Mouse (Mus musculus) cerebral cortex, adult 2 months (tissue): Measurements from ENCODE around the gene Slmap.

Experiments used
- WGBS: fragments of 180-500 bp; shearing (Covaris S2); methylation state at CpG from one replicate; pipeline ENCODE4 v1.1.7; 2018; 5-methylcytosine and 5-hydroxymethylcytosine counted together

The Slmap gene

DNA sequence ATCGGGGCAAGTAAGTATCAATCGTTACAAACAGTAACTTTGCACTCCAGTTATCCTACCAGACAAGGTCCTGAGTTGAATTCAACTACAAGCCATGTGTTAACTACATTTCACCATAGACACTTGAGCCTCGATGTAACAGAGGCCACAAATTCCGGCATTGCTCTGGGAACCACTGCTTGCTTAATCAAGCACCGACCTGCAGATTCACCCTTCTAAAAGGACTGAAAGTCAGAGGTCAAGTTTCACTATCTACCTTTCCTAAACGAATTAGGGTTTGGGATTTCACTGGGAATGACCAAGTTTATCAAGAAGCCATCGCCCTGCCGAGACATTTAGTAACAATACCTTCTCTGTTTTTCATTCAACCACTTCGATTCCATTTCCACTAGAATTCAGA lies 2.0 kb downstream of the Slmap start:
- 37% methylated on average over 9 of the region's 9 CpGs for WGBS

DNA sequence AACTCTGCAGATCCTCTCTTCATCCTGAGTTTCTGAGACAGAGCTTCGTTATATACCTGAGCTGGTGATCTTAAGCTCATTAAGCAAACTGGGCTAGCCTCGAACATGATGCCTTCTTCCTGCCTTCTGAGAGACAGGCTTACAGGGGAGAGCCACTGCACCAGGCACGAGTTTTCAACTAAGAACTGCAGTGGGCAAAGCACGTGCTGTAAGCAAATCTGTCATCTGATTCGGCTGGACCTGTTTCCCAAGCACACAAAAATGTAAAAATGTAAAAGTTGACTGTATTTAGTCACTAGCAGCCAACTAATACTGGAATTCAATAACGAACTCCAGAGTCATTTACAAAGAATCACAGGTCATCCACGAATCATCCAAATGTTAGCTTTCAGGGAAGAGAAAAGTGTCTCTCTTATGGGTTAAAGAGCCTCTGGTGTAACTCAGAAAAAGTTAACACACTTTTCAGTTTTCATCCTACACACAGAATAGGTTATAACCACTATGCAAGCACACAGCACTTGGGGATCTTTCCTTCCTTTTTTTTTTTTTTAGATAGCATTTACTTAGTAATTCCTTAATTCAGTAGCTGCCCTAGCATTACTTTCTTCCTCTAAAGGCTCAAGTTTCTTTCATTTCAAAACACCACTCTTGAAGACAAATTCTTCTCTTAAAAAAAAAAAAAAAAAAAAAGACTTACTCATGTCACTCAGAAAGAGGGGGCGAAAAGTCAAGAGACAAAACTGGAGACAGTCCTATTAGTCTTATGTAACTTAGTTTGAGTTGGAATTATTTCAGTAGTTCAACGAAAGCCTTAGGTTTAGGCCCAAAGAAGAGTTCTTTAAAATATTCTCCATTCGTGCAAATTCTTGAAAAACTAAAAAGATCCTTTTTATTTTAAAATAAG lies 3.1 kb downstream of the Slmap start:
- WGBS: 41% methylated on average over 10 of the region's 10 CpGs

DNA sequence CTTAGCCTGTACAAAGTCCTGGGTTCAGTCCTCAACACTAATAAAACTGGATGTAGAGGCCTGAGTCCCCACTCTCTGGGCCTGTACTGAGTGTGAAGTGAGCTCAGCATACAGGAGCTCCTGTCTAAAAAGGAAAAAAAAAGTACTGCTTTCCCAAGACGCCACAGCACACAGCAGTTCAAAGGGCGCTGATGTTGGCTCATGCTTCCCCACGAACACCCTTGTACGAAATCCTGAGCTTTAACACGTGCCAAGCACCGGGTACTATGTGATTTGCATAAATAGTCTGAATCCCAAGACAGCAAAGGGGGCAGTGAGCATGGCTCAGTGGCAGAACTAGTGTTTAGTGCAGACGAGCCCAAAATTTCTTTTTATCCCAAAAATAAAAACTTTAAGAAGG lies 4.4 kb downstream of the Slmap start:
- WGBS: 26% methylated on average over 7 of the region's 7 CpGs

GRCm38 (mm10) chr14:26528296-26528695 lies 6.4 kb downstream of the Slmap start:
- 51% methylated on average over 2 of the region's 2 CpGs for WGBS

DNA sequence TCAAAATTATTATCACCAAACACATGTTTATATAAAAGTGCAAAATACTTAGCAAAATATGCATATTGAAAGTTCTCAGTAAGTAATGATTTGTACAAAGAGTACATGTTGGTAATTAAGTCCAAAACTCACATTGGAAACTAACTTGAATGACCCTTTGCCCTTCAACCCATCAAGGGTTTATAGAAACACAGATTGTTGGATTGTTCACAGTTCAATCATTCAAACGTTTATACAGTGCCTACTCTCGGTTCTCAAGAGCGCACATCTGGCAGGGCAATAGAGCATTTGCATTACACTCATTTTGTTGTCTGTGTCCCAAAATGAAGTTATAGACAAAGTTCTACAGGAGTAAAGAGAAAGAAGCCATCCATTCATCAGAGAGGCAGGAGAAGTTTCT lies 8.8 kb downstream of the Slmap start:
- whole genome bisulfite sequencing: 38% methylated on average over 3 of the region's 3 CpGs

DNA sequence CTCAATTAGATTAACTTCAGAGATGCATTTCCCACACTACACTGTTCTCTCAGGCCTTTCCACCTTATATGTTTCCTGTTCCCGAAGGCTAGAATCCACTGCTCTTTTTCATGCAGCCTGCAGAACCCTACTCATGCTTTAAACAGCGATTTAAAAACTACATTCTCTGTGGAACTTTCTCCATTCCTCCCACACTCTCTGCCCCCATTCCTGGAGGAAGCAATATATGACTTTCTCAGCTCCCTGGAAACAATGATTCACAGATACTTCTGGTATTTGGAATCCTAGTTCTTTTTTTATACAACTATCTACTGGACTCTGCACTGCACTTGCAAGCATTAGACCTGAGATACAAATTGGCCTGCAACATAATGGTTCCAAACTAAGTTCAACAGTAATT lies 11.6 kb downstream of the Slmap start:
- 36% methylated on average over 2 of the region's 2 CpGs for WGBS

DNA sequence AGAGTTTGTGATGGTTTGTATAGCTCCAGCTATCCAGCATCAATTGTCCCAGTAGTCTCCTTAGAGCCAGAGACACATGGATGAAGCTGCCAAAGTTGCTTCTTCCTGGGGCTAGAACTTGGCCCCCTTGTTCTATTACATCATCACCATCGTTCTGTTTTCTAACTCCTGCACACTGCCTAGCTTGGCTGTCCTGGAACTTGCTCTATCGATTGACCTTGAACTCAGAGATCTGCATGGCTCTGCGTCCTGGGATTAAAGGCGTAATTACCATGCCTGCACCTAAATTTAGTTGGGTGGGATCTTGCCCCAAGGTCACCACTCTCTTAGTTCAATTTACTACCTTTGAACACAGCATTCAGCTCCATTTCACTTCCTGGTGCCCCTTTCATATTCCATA lies 14.9 kb downstream of the Slmap start:
- WGBS: 86% methylated on average over 4 of the region's 4 CpGs

DNA sequence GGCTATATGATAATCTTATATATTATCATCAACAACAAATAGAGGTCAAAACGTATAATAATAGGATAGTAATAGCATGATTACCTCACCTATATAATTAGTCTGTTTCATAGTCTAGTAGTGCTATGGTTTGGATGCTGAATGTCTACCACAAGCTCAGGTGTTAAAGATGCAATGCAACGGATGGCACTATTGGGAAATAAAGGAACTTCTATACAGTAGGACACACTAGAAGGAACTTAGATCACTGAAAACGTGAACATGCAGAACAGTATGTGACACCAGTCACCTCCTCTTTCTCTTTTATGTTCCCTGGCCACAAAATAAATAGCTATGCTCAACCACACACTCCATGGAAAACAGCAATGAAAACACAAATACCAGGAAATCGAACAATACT lies 16.9 kb downstream of the Slmap start:
- 80% methylated on average over 4 of the region's 4 CpGs for WGBS

DNA sequence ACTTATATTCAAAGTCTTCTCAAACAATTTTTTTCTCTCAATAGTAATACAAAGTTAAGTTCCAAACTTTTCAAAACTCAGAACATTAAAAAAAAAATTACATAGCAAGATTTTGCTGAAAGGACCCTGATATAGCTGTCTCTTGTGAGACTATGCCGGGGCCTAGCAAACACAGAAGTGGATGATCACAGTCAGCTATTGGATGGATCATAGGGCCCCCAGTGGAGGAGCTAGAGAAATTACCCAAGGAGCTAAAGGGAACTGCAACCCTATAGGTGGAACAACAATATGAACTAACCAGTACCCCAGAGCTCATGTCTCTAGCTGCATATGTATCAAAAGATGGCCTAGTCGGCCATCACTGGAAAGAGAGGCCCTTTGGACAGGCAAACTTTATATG lies 18.5 kb downstream of the Slmap start:
- 74% methylated on average over 2 of the region's 2 CpGs for WGBS

GRCm38 (mm10) chr14:26515802-26516201 lies 18.9 kb downstream of the Slmap start:
- WGBS: 78% methylated on average over 9 of the region's 9 CpGs

DNA sequence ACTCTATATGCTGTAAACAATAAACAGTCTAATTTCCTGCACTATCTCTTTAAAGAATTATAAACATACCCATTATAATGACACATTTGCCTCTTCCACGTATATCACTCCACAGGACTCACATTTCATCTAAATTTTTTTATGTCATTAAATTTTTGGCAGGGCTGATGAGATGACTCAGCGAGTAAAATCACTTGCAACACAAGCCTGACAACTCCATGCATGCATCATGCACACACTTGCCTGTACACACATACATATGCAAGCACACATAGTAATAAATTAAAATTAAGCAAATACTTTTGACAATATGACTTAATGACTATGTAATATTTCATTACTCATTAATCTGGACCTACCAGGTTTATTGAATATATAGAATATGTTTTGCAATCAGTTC lies 24.2 kb downstream of the Slmap start:
- 56% methylated on average over 2 of the region's 2 CpGs for WGBS

GRCm38 (mm10) chr14:26508150-26508549 lies 26.6 kb downstream of the Slmap start:
- 92% methylated on average over 6 of the region's 6 CpGs for WGBS

- 61% methylated on average over 4 of the region's 4 CpGs for WGBS
Measured at GRCm38 (mm10) chr14:26507361-26507760, 27.4 kb downstream of the Slmap start.

GRCm38 (mm10) chr14:26504541-26504940 lies 30.2 kb downstream of the Slmap start:
- 93% methylated on average over 4 of the region's 4 CpGs for whole genome bisulfite sequencing

DNA sequence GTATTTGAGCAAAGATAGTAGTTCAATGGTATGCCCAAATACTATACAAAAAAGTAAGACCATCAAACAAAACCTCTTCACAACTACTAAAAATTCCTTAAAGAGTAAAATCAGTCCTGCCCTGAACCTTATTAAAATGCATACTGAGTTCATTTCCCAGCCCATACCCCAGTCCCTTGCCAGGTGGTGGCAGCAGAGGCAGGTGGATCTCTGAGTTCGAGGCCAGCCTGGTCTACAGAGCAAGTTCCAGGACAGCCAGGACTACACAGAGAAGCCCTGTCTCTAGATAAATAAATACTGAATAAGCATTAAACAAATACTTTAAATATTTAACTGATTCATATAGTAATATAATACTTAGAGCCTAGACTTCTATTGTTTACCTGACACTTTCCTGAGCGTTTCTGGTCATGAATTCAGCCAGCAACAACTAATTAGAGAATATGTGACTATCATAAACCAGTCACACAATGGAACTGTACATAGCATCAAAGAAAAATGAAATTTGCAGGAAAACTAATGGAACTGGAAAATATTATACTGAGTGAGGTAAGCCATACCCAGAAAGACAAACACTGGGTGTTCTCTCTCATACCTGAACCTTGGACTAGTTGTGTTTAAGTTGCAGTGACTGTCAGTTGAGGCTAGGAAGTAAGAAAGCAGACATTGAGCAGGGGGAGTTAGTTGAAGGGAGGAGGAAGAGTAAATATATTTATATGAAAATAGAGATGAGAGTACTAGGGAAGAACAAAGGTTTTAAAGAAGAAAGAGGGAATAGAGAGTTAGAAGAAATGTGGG lies 34.4 kb downstream of the Slmap start:
- 85% methylated on average over 2 of the region's 2 CpGs for WGBS

DNA sequence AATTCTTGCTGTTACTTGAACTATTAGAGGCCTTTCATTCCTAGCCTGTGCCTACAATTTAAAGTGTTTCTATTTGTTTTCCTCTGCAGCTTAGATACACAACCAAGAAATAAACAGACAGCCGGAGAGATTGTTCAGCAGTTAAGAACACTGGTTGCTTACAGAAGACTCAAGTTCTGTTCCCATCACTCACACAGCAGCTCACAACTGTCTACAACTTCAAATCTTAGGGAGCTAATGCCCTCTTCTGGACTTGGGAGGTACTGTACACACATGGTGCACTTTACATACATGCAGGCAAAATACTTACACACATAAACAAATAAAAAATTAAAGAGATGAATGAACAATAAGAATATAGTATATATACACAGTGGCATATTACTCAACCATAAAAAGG lies 39.7 kb downstream of the Slmap start:
- WGBS: 72% methylated on average over 1 of the region's 1 CpGs

DNA sequence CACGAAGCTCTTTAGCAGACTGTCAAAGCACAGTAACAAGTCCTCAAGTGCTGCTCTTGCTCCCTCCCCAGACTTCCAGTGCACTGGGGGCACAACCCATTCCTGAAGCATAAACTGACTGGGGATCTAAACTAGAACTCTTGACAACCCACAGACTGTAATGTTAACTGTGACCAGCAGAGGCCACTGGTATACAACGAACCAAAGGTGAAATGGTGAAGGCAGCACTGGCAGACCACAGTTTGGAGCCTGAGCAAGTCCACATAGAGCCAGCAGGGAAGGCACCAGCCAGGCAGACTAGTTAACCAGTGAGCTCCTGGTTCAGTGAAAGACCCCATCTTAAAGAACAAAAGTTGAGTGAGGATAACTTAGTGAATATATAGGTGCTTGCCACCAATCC lies 43.6 kb downstream of the Slmap start:
- WGBS: 13% methylated on average over 2 of the region's 2 CpGs

- WGBS: 57% methylated on average over 9 of the region's 9 CpGs
Measured at GRCm38 (mm10) chr14:26488329-26489020, 46.3 kb downstream of the Slmap start.

- WGBS: 36% methylated on average over 8 of the region's 8 CpGs
Measured at GRCm38 (mm10) chr14:26486416-26487198, 48.1 kb downstream of the Slmap start.

- WGBS: 78% methylated on average over 1 of the region's 1 CpGs
Measured at GRCm38 (mm10) chr14:26481457-26481856, 53.3 kb downstream of the Slmap start.

GRCm38 (mm10) chr14:26477738-26478137 lies 57.0 kb downstream of the Slmap start:
- 91% methylated on average over 5 of the region's 5 CpGs for WGBS

- WGBS: 91% methylated on average over 2 of the region's 2 CpGs
Measured at GRCm38 (mm10) chr14:26476391-26476790, 58.3 kb downstream of the Slmap start.
